Mouse (Mus musculus): ENCODE results near the gene 1300017J02Rik.
A peak's percentile ranks its signal among the peaks of the same experiment; 100 is the strongest.

1300017J02Rik gene

DNA sequence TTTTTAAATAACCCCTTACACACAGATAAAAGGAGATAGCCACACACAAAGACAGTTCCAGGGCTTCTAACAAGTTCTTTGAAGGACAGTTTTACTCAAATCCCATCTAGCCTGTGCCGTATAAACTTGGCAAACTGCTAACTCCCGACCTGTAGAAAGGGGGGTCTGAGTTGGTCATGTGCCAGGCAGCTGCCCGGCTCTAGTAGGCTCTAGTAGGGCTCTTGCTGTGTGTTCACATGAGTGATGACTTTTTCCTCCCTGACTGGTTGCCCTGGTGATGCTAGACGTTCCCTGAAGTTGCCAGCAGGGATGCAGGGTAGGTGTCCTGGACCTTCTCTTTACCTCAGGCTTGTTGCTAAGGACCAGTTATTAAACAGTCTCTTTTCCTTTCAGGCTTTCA lies 33.8 kb downstream of the 1300017J02Rik start:
- ATAC-seq (ENCODE audit: low TSS enrichment): no peak

DNA sequence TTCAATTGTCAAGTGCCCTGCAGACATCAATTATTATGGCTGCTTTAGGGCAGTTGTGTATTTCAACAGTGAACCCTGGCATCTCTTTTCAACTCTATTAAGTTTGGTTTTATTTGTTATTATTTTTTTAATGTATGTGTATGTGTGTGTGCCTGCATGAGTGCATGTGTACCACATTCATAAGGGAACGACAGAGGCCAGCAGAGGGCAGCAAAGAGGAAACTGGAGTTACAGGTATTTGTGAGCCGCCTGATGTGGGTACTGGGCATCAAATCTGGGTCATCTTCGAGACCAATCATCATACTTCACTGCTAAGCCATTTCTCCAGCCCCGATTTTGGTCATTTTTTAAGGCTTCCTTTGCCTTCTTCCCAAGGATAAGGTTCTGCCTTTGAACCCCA lies 39.1 kb downstream of the 1300017J02Rik start:
- no peak for ATAC-seq (ENCODE audit: low TSS enrichment)

DNA sequence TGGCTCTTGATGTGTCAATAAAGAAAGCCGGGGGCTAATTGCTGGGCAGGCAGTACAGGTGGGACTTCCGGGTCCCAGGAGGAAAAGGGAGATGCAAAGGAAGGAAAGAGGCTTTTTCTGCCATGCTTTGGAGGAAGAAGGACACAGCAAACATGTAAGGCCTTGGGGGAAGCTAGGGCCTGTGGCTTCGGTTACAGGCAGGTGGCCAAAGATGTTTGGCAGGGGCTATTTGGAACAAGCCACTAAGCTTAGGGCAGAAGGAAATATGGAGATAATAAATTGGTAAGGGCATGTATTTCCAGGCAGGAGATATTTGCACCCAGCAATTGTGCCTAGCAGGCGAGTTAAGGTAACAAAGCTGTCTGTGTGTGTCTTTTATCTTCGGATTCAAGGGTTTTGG lies 52.0 kb downstream of the 1300017J02Rik start:
- ATAC-seq (ENCODE audit: low TSS enrichment): no peak

DNA sequence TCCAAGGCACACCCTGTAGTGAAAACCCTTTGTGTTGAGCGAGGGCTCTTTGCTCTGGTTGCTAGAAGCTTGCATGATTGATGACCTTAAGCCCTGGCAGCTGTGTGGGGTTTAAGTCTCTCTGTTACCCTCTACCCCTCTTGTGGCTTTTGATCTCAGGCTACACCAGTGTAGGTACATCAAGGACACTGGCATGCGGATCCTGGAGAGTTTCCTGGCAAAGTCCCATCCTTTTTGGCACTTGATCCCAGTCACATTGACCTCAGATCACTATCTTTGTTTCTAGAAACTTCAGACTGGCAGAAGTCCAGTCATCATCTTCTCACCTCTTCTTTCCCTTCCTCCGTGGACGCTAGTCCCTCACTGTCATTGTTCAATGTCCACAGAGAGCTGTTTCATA lies 56.3 kb downstream of the 1300017J02Rik start:
- no peak for ATAC-seq (ENCODE audit: low TSS enrichment)

DNA sequence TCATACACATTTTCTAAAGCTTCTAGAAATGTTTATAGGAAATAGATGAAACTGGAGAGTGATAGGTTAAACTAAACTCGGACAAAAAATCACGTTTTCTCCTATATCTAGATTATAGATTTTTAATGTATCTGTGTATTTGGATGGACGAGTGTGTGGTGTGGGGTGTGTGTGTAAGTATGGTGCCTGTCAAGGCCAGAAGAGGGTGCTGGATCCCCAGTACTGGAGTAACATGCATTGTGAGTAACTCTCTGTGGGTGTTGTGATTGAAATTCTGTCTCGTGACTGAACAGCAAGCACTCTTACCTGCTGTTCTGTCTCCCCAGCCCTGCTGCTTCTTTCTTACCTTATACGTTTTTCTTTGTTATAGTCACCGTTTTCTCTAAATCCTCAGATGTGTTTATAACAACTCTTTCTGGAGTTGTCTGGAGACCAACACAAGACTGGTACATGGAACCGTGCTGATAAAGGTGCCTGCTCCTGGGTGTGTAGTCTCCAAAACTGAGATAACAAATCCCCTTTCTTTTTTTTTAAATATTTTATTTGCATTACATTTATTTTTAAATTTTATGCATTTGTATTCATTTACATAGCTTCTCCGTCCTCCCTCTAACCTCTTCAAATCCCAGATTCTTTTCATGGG lies 58.2 kb downstream of the 1300017J02Rik start:
- ATAC-seq (ENCODE audit: low TSS enrichment): no peak

DNA sequence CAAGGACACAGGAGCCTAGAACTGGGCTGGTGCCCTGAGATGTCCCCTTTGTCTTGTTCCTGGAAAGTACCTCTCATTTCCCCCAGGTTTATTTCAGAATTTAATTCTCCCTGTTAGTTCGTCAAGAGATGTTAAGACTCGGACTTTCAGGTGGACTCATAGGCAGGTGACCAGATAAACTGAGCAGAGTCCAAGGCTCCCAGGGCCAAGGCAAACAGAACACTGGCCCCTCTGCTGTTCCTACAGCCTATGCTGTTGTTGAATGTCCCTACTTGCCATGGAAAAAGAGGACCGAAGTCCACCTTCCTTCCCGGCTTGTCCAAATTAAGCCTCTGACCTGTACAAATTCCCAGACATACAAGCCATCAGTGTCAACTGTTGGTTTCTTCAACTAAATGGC lies 61.2 kb downstream of the 1300017J02Rik start:
- no peak for ATAC-seq (ENCODE audit: low TSS enrichment)

DNA sequence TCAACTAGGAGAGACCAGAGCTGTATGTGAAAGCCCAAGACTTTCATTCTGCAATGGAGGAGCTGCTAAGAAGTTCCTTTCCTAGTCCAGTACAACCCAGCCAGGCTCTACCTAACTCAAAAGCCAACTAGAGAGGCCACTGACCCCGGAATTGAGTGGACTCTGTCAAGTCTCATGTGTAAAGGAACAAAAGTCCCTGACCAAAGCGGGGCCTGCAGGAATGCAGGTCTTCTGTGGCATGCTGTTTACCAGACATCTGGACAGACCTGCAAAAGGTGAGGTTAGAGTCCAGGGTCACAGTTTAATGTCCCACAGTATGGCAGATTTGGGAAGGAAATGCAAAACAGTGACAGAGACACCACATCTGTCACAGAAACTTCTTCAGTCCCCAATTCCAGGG lies 63.7 kb downstream of the 1300017J02Rik start:
- ATAC-seq (ENCODE audit: low TSS enrichment): no peak

DNA sequence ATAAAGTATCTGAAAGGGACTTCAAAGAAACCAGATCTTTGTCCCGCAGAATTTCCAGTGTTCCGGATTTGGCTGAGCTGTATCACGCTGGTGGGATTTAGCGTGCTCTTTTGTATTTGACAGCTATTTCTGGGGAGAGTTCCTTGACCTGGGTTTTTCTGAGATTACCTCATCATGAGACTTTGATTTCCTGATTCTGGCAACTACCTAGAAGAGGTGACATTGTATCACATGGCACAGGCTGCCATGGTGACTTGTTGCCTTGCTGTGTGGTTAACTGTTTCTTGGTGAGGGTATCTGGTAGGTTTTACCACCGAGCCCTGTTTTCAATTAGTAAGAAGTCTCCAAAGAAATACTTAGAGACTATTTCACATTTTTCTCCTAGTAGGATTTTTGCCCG lies 65.4 kb downstream of the 1300017J02Rik start:
- ATAC-seq (ENCODE audit: low TSS enrichment): no peak

DNA sequence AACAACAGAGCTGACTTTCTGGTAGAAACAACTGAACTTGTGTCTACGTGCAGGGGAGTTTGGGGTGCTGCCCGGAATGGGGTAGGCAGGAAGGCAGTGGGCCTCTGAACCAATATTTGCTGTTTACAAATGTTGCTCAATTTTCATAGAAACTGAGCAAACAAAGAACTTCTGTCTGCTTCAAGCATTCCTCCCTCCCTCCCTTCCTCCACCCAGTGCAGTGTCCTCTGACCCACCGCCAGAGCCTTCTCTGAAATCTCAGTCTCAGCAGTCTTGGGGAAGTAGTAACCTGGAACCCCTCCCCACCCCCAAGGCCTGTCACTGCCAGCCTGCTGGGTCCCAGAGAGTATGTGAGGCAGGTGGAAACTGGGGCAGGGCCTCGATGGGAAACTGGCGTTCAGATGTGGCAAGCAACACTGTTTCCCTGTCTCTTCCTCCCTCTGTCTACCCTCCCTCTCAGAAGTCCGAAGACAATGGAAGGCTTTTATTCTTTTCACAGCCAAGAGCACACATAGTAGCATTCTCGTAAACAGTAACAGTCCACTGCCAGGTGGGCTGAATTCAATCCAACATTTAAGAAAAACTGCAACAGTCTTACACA lies 70.2 kb downstream of the 1300017J02Rik start:
- ATAC-seq (ENCODE audit: low TSS enrichment): 0 out of 2 replicates have a peak, but pooled peaks have one; percentile 15

DNA sequence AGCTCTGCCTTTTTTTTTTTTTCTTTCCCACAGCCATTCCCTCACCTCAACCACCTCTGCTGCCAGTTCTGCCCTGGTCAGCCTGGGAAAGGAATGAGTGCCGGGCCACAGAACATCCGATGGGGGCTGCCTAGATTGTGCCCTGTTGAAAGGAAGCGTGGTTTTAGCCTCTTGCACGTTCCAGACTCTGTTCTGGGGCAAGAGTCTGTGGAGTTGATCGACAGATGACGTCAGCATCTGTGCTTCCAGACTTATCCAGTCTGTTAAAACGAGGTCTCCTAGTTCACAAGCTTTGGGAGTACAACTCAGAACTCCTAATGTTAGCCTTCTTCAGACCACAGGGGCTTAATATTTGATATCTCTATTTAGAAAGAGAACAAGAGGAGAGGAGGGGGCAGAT lies 70.8 kb downstream of the 1300017J02Rik start:
- ATAC-seq (ENCODE audit: low TSS enrichment): no peak

DNA sequence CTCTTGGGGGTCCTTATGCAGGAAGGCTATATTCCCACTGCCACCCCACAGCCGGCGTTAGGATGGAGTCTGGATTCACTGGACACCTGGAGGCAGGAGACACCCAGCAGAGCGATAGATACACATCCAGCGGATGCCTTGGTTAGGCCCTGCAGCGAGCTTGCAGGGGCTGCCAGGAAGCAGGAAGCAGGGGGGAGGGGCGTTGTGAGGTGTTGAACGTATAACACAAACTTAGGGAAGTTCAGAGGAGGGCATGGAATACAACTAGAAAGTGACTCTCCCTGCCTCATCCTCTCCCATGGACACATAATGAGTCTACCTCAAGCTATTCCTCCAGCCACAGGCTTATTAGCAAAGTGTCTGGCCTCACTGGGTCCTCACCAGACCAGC lies 71.9 kb downstream of the 1300017J02Rik start:
- ATAC-seq (ENCODE audit: low TSS enrichment): no peak

DNA sequence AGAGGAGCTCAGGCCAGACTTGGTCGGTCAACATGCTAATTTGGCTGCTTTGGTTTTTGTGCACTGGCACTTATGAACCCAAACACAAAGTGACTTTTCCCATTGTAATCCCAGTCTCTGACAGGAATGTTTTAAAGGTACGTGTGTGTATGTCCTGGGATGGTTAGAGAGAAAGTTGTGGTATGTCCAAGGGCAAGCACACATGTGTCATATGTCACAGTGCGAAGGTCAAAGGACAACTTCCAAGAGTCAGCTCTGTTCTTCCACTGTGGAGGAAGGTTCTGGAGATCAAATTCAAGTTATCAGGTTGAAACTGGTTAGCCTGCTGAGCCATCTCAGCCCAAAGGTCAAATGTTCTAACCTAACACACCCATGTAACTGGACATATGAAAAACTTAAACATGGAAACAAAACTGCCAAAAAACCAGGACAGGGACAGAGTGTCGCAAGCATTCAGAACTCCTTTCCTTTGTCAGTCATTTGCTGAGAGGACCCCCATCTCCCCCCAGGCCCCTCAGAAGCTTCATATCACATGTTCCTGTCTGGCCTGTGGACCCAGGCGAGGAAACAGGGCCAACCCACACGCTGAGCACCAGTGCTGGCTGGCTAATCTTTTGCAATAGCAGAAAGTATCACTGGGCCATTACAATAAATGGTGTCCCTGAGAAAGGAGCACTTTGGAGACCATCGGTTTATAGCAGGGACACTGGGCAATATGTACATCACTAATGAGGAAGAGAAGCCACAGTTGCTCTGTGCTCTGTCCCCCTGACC lies 72.5 kb downstream of the 1300017J02Rik start:
- no peak for ATAC-seq (ENCODE audit: low TSS enrichment)

DNA sequence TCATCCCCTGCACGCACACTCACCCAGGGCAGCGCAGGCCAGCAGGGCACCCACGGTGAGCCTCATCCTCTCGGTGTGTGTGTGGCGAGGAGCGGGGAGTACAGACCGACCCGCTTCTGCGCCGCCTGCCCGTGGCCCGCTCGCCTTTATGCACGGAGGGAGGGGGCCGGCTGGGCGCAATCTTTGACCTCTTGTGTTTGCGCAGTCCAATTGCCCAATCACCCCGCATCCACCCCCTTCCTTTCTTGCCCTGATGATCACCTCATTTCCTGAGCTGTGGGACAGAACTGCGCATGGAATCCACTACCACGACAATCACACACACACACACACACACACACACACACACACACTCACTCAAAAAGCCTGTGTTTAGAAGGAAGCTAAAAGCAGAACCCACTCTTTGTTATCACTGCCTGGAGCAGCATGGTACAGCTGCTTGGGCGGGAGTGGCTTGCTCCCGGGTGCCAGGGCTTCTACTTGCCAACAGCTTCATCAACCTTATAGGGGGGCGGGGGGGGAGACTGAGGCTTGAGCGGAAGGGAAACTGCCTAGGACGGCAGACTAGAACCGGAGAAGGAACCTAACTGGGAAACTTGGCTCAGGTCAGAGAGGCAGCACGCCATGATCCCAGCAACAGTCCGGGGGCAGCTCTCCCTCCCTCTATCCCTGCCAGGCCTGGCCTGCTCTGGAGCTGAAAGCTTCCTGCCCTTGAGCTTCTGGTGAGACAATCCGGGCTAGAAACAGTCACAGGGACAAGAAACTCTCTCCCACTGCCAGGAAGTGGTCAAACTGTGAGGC lies 74.5 kb downstream of the 1300017J02Rik start, which contains the start of the genes Gm20425 and Trf:
Gm20425 (minus strand) TSS at position 157 of the 801 bp plus-strand sequence.
Trf (minus strand) TSS at position 294 of the 801 bp plus-strand sequence.
- ATAC-seq (ENCODE audit: low TSS enrichment): peak; percentile 74

DNA sequence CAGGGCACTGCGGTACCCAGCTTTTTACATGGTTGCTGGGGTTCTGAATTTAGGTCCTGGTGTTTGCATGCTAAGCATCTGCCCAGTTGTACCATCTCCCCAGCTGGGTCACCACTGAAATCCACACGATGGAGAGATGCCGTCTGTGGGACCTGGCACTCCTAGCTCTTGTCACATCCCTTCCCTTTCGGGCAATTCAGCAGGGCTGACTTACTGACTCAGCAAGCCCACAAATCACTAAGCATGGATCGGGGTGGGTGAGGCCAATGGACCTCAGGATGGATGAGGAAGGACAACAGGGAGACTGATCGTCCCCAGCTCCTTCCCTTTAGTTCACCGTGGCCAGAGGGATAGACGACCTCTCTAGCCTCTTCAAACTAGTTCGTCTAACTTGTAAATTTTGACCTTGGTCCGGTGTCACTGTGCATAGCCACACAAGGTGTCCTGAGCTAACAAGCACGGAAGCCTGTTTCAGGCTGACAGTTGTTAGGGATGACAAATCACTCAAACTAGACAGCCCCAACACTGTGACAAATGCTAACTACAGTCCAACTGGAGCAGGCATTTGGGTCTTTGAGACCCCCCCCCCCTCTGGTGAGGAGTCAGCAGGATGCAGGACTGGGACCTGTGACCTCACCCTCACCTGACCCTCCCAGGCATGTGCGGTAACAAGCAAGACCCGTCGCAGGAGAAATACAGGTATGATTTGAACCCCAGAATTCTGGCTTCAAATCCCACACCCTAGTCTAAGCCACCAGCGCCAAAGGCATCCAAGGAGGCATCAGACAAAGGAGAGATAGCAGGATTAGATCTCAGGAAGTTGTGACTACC lies 75.6 kb downstream of the 1300017J02Rik start:
- ATAC-seq (ENCODE audit: low TSS enrichment): no peak

DNA sequence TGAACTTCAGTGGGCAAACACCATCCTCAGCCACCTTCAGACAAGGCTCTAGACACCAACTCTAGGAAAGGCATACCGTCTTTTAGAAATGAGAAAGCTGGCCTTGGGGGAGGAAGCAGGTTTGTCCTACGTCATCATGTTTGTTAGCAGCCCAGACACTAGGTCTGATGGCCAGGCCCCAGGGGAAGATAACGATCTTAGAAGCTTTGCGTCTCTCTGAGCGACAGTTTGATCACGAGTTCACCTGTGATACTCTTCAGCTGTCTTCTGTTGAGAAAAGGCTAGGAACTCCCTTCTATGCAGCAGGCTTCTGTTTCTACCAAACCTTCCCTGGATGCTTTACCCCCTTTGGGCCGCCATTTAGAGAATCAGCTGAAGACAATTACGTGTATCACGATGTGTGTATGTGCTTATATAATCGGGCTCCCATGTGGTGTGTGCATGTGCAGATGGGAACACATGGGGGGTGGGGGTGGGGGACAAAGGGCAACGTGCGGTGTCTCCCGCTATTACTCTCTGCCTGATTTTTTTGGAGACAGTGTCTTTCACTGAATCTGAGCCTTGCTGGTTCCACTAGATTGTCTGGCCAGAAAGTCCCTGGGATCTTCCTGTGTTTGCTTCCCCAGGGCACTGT lies 76.4 kb downstream of the 1300017J02Rik start:
- no peak for ATAC-seq (ENCODE audit: low TSS enrichment)

DNA sequence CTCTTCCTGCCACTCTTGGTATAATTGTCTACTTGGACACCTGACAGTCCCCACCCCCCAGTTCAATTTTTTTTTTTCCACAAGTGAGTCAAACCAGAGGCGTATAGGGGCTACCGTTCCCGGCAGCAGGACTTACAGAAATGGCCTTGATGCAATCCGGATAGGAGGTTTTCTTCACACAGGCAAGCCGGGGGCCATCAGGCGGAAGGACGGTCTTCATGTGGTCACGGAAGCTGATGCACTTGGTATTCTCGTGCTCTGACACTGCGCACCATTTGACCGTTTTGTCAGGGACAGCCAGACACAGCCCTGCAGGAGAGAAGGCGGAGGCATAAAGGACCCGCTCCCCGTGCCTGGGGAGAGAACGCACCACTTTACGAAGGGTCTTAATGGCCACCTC lies 77.1 kb downstream of the 1300017J02Rik start:
- ATAC-seq (ENCODE audit: low TSS enrichment): no peak

DNA sequence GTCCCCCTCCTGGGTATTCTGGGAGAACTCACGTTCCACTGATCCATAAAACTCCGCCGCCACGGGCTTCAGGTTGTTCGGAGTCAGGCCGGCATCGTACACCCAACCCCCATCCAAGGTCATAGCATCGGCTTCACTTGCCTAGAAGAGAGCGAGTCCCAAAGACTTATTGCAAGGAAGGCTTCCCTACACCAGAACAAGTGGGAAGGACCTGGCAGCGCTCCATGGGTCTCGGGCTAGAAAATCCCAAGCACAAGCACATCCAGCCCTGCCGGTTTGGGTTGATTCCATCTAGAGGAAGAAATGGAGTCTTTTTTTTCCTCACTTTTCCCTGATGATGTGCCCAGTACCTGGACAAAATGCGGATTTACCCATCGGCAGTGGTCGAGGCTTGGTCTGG lies 78.1 kb downstream of the 1300017J02Rik start:
- ATAC-seq (ENCODE audit: low TSS enrichment): no peak

DNA sequence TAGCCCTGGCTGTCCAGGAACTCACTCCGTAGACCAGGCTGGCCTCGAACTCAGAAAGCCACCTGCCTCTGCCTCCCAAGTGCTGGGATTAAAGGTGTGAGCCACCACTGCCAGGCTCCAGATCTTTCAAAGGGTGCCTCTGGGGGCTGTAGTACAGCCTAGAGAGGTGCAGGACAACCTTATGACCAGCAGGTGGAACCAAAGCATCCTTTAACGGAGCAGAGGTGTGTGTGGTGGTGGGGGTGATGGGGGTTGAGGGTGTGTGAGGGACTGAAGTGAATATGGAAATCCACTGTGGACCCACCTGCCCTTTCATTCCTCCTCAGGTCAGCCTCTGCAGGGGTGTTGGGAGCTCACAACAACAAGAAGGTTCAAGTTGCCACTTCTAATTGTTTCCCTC lies 79.4 kb downstream of the 1300017J02Rik start:
- ATAC-seq (ENCODE audit: low TSS enrichment): no peak

DNA sequence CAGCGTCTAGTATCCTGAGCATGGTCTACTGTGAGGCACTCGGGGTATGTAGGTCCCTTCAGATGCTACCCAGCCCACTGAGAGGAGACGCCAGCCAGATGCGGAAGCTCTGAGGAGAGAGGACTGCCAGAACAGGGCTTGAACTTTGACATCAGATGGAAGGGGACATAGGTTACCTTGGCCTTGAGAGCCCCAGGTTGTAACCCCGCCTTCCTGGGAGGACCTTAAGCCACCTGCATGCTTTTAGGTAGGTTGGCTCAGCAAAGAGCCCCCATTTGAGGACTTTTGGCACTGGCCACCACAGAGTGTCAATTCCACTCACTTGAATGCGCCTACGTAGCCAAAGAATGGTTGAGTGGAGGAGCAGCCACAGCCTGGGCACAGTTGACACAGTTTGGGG lies 80.2 kb downstream of the 1300017J02Rik start:
- no peak for ATAC-seq (ENCODE audit: low TSS enrichment)

DNA sequence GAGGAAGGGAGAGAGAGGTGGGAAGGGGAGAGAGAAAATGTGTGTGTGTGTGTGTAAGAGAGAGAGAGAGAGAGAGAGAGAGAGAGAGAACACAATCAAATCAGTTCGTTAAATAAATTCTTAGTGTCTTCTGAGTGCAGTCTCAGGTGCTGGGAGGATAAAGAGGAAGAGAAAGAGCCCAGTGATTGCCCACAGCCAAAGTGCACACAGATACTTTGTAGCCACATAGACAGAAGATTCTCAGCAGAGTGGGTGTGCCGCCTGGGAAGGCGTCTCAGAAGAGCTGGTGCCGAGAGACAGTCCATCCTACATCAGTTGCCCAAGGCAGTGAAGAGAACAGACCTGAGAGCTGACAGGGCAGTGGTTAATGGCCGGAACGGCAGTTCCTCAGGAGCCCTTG lies 90.6 kb downstream of the 1300017J02Rik start:
- no peak for ATAC-seq (ENCODE audit: low TSS enrichment)

DNA sequence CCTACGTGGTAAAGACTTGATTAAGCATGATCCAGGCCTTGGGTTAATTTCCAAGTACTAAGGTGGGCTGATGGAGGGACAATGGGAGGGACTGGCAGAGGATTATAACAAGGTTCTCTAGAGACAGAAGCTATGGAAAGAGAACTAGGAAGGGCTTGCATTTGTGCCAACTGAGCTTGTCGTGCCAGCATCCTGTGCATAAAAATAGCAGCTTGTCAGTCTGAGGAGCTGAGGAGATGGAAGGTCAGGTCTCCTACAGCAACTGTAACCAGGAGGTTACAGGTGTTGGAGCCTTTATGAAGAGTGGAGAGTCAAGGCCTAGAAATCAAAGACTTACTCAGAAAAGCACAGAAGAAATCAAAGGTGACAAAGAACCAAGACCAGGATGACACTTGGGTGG lies 91.3 kb downstream of the 1300017J02Rik start:
- no peak for ATAC-seq (ENCODE audit: low TSS enrichment)
